Mouse (Mus musculus): ENCODE measurements around the gene Trip11.

Gene Trip11

GRCm38 (mm10) chr12:101818608-101819370, 94.3 kb downstream of the Trip11 start, which contains the start of gene Fbln5:
Gene Fbln5 (minus strand): TSS chr12:101819055.
- peak; percentile 39 to 51 for DNase-seq

DNA sequence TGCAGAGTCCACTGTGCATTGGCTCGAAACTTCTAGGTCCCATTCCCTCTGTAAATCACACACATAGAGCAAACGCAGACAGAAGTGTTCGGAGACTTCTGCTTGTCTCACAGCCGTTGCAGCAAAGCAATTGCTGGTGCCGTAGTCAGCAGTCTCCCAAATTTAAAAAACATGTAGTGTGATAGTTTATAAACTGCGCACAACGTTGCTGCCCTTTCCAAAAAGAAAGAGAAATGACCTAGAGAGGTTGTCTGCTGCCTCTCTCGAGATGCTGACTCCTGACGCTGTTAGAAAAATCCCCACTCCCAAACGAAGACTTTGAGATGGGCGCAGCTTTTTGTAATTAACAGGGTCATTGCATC, 94.8 kb downstream of the Trip11 start:
- DNase-seq = no peak

DNA sequence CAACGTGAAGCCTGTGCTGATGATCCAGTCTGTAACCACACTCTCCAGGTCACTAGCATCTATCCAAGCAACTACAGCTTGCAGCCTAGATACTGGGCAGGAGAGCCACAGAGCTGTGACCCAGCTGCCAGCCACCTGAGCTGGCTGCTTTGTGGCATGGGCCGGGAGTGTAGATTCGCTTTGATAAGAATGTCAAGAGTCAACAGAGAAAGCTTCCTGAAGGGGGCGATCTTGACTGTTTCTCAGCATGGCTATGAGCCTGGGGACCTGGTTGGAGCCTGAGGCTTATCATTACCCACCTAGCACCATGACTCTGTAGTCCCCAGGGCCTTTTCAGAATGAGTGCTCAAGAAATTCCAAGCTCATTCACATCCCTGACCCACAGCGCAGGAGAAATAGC, 96.3 kb downstream of the Trip11 start:
- DNase-seq = peak in 1 of 2 experiments; percentile 24

DNA sequence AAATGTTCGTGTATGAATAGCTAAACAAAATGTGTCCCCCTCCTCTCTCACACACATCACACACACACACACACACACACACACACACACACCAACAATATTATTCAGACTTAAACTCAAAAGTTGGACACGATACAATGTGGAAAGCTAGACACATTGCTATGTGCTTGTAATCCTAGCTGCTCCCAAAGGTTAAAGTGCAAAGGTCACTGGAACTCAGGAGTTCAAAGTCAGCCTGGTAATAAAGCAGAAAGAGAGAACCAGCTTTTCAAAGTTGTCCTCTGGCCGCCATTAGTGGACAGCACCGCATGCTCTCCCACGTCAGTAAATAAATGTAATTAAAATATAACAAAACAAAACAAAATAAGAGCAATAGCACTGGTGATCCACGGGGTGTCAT, 97.3 kb downstream of the Trip11 start:
- no peak for DNase-seq

GRCm38 (mm10) chr12:101814423-101814822, 98.6 kb downstream of the Trip11 start:
- DNase-seq = peak; percentile 27 to 28

DNA sequence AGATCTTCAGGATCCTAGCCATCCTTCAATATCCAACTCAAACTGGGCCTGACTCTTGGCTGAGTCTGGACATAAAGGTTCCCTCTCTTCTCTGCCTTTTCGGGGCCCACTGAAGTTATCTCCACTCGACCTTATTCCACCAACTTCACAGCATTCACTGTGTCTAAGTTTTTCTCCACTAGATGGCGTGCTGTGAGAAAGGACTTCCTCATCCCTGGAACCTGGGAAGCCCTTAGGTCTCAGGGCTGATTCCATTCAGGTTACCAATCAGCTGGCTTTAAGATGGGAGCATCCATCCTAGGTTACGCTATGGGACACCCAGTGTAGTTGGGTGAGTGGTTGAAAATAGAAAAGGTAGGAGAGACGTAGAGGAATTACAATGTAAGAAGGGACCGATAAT, 101.9 kb downstream of the Trip11 start:
- peak; percentile 18 to 30 for DNase-seq

DNA sequence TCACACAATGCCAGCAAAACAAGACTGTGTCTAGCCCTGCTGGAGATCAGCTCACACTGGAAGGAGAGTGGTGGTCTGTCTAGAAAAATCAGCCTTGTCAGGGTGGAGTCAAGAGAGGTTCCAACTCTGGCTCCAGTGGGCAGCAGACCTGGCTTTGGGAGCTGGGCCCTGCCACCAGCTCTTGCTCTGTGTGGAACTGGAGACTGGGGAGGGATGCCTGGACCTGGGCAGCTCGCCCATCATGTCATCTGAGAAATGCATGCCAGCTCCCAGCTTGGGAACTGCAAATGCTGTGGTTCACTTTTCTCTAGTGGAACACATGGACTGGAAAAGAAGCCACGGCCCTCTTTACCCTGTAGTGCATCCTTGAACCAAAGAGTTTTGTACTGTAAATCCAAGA, 102.6 kb downstream of the Trip11 start:
- DNase-seq = peak; percentile 75 to 83

GRCm38 (mm10) chr12:101807400-101807799, 105.7 kb downstream of the Trip11 start:
- peak; percentile 13 to 23 for DNase-seq

DNA sequence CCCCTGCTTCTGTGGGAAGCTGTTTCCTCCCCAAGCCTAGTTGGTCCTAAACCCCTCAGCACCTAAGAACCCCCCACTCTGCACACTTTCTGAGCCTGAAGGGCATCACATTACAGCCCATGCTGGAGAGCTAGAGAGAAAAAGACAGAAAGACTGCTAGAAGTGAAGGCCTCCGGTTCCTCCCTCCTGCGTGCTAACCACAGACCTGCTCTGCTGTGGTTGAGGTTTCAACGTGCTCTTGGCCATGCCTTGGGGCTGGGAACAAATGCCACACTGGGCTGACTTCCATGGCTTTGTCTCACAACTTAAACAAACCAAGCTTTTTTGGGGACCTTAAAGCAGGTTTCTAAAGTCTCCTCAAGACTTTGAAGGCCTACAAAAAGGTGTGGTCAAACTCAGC, 110.6 kb downstream of the Trip11 start:
- DNase-seq = no peak

GRCm38 (mm10) chr12:101801744-101802143, 111.3 kb downstream of the Trip11 start:
- DNase-seq = peak in 1 of 2 experiments; percentile 10

DNA sequence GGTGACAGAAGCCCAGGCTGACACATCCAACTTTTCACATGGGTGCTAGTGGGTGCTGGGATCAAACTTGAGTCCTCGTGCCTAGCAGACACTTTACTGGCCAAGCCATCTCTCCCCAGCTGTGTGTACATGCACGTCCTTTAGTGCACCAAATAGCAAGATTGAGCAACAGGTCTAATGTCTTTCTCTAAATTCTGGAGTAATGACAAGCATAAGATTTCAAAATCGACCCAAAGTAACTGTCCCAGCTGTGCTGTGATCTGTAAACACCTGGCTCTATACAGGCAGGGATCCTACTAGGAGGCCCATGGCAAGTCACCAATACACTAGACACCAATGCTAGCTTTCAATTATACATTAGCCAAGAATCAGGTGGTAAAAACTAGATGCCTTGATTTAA, 112.0 kb downstream of the Trip11 start:
- no peak for DNase-seq

DNA sequence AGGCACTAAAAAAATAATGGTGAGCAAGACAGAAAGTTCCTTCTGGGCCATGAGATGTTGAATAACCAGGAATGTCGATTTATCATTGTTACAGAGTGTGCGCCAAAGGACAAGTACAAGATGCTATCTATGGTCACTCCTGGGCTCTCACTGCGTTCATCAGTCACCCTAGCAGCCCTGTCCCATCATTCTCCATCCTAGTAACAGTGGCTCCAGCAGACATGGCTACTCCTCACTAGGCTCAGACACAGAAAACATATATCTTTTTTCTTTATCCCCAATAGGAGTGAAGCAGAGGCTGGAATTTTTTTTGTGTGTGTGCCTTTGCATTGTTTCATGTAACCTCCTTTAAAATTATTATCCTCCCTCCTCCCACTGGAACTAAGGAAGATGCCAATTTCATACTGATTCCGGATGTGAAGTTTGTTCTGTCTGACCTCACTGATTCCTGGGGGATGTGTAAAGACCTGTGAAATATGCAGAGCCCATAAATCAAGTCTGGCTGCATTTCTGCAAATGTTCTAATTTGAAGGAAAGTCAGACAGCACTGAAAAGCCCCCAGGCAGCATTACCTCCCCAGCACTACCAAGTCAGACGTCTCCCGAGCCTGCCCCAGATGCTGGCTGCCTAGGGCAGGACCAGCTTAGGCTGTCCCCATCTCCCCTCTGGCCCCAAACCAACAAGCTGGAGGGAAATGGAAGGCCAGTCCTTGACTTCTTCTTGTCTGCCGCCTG, 114.7 kb downstream of the Trip11 start:
- DNase-seq = no peak

DNA sequence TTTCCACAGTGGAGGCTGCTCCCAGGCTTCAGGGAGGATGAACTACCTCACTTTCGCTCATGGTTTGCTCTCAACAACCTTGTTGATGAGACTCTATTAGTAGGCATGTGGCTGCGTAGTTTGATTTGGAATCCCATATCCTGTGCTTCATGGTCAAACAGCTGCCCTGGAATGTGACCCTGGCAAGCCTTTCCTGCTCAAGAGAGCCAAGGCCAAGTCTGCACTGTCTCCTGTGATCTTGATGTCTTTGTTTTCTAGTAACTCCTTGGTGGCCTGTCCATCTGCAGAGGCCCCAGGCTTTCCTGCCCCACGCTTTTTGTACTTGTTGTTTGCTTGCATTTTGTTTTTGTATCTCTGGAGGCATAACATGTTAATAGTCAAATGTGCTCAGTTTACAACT, 118.6 kb downstream of the Trip11 start:
- no peak for DNase-seq

- no peak for DNase-seq
Observed at GRCm38 (mm10) chr12:101793221-101793621, 119.8 kb downstream of the Trip11 start.

- DNase-seq = no peak
Observed at GRCm38 (mm10) chr12:101792684-101793083, 120.4 kb downstream of the Trip11 start.

GRCm38 (mm10) chr12:101789767-101790166, 123.3 kb downstream of the Trip11 start:
- no peak for DNase-seq

GRCm38 (mm10) chr12:101789250-101789649, 123.8 kb downstream of the Trip11 start:
- DNase-seq = no peak
